Mouse (Mus musculus) v-Abl transformed pro-B cells (cell line): ENCODE measurements around the gene Zmym3.
"Not testable (repeated sequence)": the region's sequence is repeated elsewhere in the genome, so short reads cannot be mapped to it uniquely, and the experiment has no call there.

ENCODE experiments used
- in situ Hi-C, 2 experiments: fragments of 400-800 bp; cut with MboI; formaldehyde crosslinking; loops; one replicate each; pipeline ENCODE4 v1.15.1; 2025; ENCODE audit not compliant: unreplicated experiment in 2 of 2

The Zmym3 gene

DNA sequence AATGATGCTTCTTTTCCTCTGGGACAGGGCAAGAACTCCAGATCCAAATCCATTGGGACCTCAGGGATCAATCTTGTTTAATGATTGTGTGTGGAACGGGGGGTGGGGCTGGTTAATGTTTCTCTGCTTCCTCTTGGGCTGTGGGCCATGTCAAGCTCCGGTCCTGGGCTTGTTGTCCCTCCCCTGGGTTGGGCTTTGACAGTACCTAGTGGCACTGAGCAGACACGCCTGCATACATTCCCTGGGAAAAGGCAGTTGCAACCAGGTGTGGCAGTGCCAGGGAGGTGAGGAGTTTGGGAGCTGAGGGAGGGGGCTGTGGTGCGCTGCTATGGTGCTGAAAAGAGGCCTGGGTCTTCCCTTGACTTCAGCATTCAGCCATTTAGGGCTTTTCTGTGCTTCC is 43.6 kb downstream of the Zmym3 start:
- in situ Hi-C loops: no loop called here

- in situ Hi-C loops: no loop called here
Observed at GRCm38 (mm10) chrX:101376190-101376968, 44.3 kb downstream of the Zmym3 start, which contains the start of gene Gjb1. Gjb1 (plus strand) TSS chrX:101376378.

GRCm38 (mm10) chrX:101372946-101373345 is 47.7 kb downstream of the Zmym3 start:
- in situ Hi-C loops: no loop called here

GRCm38 (mm10) chrX:101370573-101370972 is 50.1 kb downstream of the Zmym3 start:
- in situ Hi-C loops: no loop called here

GRCm38 (mm10) chrX:101369001-101369400 is 51.6 kb downstream of the Zmym3 start:
- in situ Hi-C loops: no loop called here

DNA sequence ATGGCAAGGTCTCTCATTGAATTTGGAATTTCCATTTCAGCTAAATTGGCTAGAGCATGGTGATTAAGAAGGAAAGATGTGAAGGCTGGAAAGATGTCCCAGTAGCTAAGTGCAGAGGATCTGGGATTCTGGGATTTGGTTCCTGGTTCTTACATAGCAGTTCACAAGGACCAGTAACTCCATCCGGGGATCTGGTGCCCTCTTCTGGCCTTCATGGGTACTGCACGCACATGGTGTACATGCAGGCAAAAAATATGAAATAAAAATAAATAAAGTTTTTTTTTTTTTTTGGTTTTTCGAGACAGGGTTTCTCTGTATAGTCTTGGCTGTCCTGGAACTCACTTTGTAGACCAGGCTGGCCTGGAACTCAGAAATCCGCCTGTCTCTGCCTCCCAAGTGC is 61.7 kb downstream of the Zmym3 start:
- in situ Hi-C loops: not testable (repeated sequence)
